Mouse (Mus musculus): ENCODE results near the gene Bfsp2. TPM values are rescaled to one million over a fixed set of nuclear protein-coding genes. Genes with fewer than 3 reads are reported as not detected.

The Bfsp2 gene
- polyA plus RNA-seq, 1 experiment from 2014 or later, result 3.7 TPM

DNA sequence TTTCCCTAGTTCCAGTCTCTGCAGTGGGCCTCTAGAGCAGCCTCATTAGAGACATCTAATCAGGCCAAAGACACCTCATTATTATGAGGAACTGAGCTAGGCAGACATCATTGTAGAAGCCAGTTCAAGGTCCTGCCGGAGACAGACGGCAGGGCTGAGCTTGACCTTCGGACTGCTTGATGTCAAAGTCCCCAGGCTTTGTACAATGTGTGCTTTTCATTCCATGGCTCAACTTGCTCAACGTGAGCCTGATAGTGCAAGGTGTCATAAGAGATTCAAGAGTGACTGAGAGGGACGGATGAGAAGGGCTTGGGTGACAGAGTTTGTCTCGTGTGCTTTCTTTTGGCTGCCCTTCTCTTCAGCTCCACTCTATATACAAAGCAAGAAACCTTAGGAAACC lies 4.8 kb downstream of the Bfsp2 start:
- H3K27ac ChIP-seq (replicated peaks; ENCODE audit: low read depth, low read length), result no peak overlapping the region
- no peaks in the 10 kb centered on the region for H3K36me3 ChIP-seq (ENCODE audit: control insufficient read depth, insufficient read depth, low read length)
- no peaks in the 10 kb centered on the region for H3K27me3 ChIP-seq (replicated peaks; ENCODE audit: control insufficient read depth, insufficient read depth, low read length)
- H3K4me1 ChIP-seq (ENCODE audit: control insufficient read depth, insufficient read depth, low read length), result peaks cover 18% of the 10 kb centered on the region; the same call in 1 of the 2 replicates
- no peak overlapping the region for H3K4me2 ChIP-seq (ENCODE audit: low read depth, low read length)
- no peaks in the 10 kb centered on the region for H3K9me3 ChIP-seq (ENCODE audit: control insufficient read depth, low read length)
- ATAC-seq (ENCODE audit: low read depth), result no peak
- H3K4me3 ChIP-seq (ENCODE audit: low read depth, low read length), result no peak overlapping the region
- DNase-seq (ENCODE audit: low spot score), result no peak
- no peak overlapping the region for H3K9ac ChIP-seq (ENCODE audit: low read depth, low read length)
- 77% methylated on average over 6 of the region's 6 CpGs for WGBS

DNA sequence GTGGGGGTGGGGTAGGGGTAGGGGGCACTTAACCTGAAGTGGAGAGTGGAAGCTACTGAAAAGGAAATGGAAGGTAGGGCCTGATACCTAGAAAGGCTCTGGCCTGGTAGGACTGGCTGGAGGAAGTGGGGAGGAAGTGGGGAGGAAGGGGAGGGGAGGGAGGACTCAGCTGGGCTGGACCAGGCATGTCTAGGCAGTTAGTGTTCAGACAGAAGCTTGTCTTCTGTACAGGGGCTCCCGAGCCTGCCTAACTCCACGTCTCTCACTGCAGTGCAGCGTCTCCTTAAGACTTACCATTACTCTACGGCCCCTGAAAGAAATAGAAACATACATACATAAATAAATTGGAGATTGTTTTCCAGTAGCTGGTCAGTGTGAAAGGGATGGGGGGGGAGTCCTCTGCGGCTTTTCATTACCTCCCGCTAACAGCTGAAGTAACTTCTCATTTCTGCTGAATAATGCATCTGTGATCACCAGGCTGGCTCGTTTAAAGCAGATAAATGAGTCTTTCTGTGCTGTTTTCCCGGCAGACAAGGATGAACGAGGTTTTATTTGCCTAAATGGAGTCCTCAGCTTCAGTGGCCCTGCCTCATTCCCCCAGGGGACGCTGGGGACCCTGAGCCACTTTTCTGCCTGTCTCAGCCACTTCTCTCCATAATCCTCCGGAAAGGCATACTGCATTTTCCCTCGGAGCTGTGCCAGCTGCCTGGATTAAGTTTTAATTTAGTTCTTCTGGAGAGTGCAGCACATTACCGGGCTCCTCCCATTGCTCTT lies 6.1 kb downstream of the Bfsp2 start:
- peak; percentile 84 for DNase-seq (ENCODE audit: low spot score)
- 12% methylated on average over 13 of the region's 13 CpGs for WGBS
- Histone ChIP-seq H3K4me1 (ENCODE audit: control insufficient read depth, insufficient read depth, low read length) (peaks cover 17% of the 10 kb centered on the region; the same call in 1 of the 2 replicates), H3K27me3 (replicated peaks; ENCODE audit: control insufficient read depth, insufficient read depth, low read length) (no peaks in the 10 kb centered on the region), H3K4me2 (ENCODE audit: low read depth, low read length) (peak overlapping the region; percentile 37), H3K36me3 (ENCODE audit: control insufficient read depth, insufficient read depth, low read length) (no peaks in the 10 kb centered on the region), H3K27ac (replicated peaks; ENCODE audit: low read depth, low read length) (no peak overlapping the region), H3K4me3 (ENCODE audit: low read depth, low read length) (no peak overlapping the region), H3K9ac (ENCODE audit: low read depth, low read length) (no peak overlapping the region), H3K9me3 (ENCODE audit: control insufficient read depth, low read length) (no peaks in the 10 kb centered on the region)
- peak; percentile 61 for ATAC-seq (ENCODE audit: low read depth)

DNA sequence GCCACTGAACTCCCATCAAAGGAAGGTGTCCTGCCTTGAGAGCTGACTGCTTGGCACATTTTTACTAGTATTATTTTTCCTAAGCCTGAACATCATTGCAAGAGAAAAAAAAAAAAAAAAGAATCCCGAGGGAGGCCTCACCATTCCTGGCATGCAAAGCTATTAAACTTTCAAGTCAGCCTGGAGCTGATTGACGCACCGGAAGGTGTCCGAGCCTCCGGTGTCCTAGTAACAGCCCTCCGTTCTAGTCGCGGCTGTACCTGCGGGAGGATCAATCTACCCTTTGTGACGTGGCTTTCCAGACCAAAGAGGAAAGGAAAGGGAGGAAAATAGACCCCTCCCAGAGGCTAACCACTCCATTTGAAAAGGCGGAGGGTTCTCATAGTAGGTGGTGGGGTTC lies 8.4 kb downstream of the Bfsp2 start:
- DNase-seq (ENCODE audit: low spot score) (peak; percentile 23), ATAC-seq (ENCODE audit: low read depth) (no peak)
- H3K27me3 ChIP-seq (replicated peaks; ENCODE audit: control insufficient read depth, insufficient read depth, low read length), result no peaks in the 10 kb centered on the region
- 15% methylated on average over 11 of the region's 11 CpGs for WGBS
- H3K36me3 ChIP-seq (ENCODE audit: control insufficient read depth, insufficient read depth, low read length), result no peaks in the 10 kb centered on the region
- no peaks in the 10 kb centered on the region for H3K9me3 ChIP-seq (ENCODE audit: control insufficient read depth, low read length)
- H3K27ac ChIP-seq (replicated peaks; ENCODE audit: low read depth, low read length), result no peak overlapping the region
- H3K9ac ChIP-seq (ENCODE audit: low read depth, low read length), result peak overlapping the region; percentile 27; the same call in 1 of the 2 replicates
- H3K4me3 ChIP-seq (ENCODE audit: low read depth, low read length), result no peak overlapping the region
- peak overlapping the region; percentile 37 for H3K4me2 ChIP-seq (ENCODE audit: low read depth, low read length)
- H3K4me1 ChIP-seq (ENCODE audit: control insufficient read depth, insufficient read depth, low read length), result peaks cover 17% of the 10 kb centered on the region; the same call in 1 of the 2 replicates

DNA sequence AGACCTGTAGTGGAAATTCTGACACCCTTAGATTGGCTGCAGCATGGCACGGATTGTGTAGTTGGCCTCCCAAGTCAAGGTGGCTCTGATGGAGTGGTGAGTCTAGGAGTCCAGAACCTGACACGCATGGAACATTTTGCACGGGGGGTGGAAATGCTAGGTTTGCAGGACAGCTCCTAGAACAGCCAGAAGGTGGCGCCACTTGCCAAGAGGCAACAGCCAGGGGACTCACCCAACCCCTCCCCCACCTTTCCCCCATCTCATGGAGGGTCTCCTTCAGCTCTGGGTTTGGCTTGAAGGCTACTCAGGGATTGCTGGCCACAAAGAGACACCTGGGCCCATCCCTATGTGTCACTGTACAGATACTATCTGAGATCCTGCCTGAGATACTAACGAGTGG lies 10.7 kb downstream of the Bfsp2 start:
- Histone ChIP-seq H3K9me3 (ENCODE audit: control insufficient read depth, low read length) (no peaks in the 10 kb centered on the region), H3K4me2 (ENCODE audit: low read depth, low read length) (no peak overlapping the region), H3K9ac (ENCODE audit: low read depth, low read length) (no peak overlapping the region), H3K27me3 (replicated peaks; ENCODE audit: control insufficient read depth, insufficient read depth, low read length) (no peaks in the 10 kb centered on the region), H3K36me3 (ENCODE audit: control insufficient read depth, insufficient read depth, low read length) (no peaks in the 10 kb centered on the region), H3K4me3 (ENCODE audit: low read depth, low read length) (no peak overlapping the region), H3K27ac (replicated peaks; ENCODE audit: low read depth, low read length) (no peak overlapping the region), H3K4me1 (ENCODE audit: control insufficient read depth, insufficient read depth, low read length) (peaks cover 17% of the 10 kb centered on the region; the same call in 1 of the 2 replicates)
- DNase-seq (ENCODE audit: low spot score), result no peak
- no peak for ATAC-seq (ENCODE audit: low read depth)
- WGBS, result 60% methylated on average over 5 of the region's 5 CpGs

DNA sequence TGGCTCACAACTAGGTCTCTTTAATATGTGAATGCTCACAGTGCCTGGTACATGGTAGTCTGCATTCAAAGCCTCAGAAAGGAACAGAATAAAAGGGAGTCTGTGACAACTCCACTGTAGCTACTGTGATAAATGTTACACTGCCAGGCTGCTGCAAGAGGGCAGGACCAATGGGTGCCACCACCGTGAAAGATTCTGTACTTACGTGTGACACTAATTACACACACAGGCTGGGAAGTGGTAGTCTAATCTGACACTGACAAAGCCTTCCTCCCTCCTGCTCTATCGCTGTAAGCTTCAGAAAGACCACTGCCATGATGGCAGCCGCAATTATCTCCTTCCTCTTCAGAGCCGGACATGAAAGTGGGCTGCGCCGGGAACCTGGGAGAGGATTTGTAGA lies 11.3 kb downstream of the Bfsp2 start:
- Histone ChIP-seq H3K27me3 (replicated peaks; ENCODE audit: control insufficient read depth, insufficient read depth, low read length) (no peaks in the 10 kb centered on the region), H3K4me2 (ENCODE audit: low read depth, low read length) (no peak overlapping the region), H3K9me3 (ENCODE audit: control insufficient read depth, low read length) (no peaks in the 10 kb centered on the region), H3K36me3 (ENCODE audit: control insufficient read depth, insufficient read depth, low read length) (no peaks in the 10 kb centered on the region), H3K4me1 (ENCODE audit: control insufficient read depth, insufficient read depth, low read length) (peaks cover 12% of the 10 kb centered on the region; the same call in 1 of the 2 replicates), H3K27ac (replicated peaks; ENCODE audit: low read depth, low read length) (no peak overlapping the region), H3K4me3 (ENCODE audit: low read depth, low read length) (no peak overlapping the region), H3K9ac (ENCODE audit: low read depth, low read length) (no peak overlapping the region)
- ATAC-seq (ENCODE audit: low read depth), result no peak
- WGBS, result 82% methylated on average over 7 of the region's 7 CpGs
- no peak for DNase-seq (ENCODE audit: low spot score)

GRCm38 (mm10) chr9:103465711-103466220 lies 14.5 kb downstream of the Bfsp2 start:
- no peak overlapping the region for H3K4me3 ChIP-seq (ENCODE audit: low read depth, low read length)
- no peaks in the 10 kb centered on the region for H3K36me3 ChIP-seq (ENCODE audit: control insufficient read depth, insufficient read depth, low read length)
- no peaks in the 10 kb centered on the region for H3K9me3 ChIP-seq (ENCODE audit: control insufficient read depth, low read length)
- H3K4me2 ChIP-seq (ENCODE audit: low read depth, low read length), result no peak overlapping the region
- no peak overlapping the region for H3K27ac ChIP-seq (replicated peaks; ENCODE audit: low read depth, low read length)
- DNase-seq (ENCODE audit: low spot score) (peak; percentile 73), ATAC-seq (ENCODE audit: low read depth) (peak; percentile 61)
- peaks cover under 1% of the 10 kb centered on the region; the same call in 1 of the 2 replicates for H3K4me1 ChIP-seq (ENCODE audit: control insufficient read depth, insufficient read depth, low read length)
- WGBS, result 52% methylated on average over 13 of the region's 13 CpGs
- no peaks in the 10 kb centered on the region for H3K27me3 ChIP-seq (replicated peaks; ENCODE audit: control insufficient read depth, insufficient read depth, low read length)
- H3K9ac ChIP-seq (ENCODE audit: low read depth, low read length), result no peak overlapping the region

- Histone ChIP-seq H3K4me1 (ENCODE audit: control insufficient read depth, insufficient read depth, low read length) (no peaks in the 10 kb centered on the region; the same call in 1 of the 2 replicates), H3K27ac (replicated peaks; ENCODE audit: low read depth, low read length) (no peak overlapping the region), H3K27me3 (replicated peaks; ENCODE audit: control insufficient read depth, insufficient read depth, low read length) (no peaks in the 10 kb centered on the region), H3K36me3 (ENCODE audit: control insufficient read depth, insufficient read depth, low read length) (no peaks in the 10 kb centered on the region), H3K9me3 (ENCODE audit: control insufficient read depth, low read length) (no peaks in the 10 kb centered on the region), H3K4me2 (ENCODE audit: low read depth, low read length) (no peak overlapping the region), H3K9ac (ENCODE audit: low read depth, low read length) (no peak overlapping the region), H3K4me3 (ENCODE audit: low read depth, low read length) (no peak overlapping the region)
- DNase-seq (ENCODE audit: low spot score), result no peak
- WGBS, result 21% methylated on average over 1 of the region's 1 CpGs
- ATAC-seq (ENCODE audit: low read depth), result no peak
These were observed 14.9 kb downstream of the Bfsp2 start for GRCm38 (mm10) chr9:103465293-103465692.

GRCm38 (mm10) chr9:103463833-103464232 lies 16.4 kb downstream of the Bfsp2 start:
- Histone ChIP-seq H3K4me2 (ENCODE audit: low read depth, low read length) (no peak overlapping the region), H3K27ac (replicated peaks; ENCODE audit: low read depth, low read length) (no peak overlapping the region), H3K36me3 (ENCODE audit: control insufficient read depth, insufficient read depth, low read length) (no peaks in the 10 kb centered on the region), H3K4me1 (ENCODE audit: control insufficient read depth, insufficient read depth, low read length) (no peaks in the 10 kb centered on the region), H3K9ac (ENCODE audit: low read depth, low read length) (no peak overlapping the region), H3K9me3 (ENCODE audit: control insufficient read depth, low read length) (no peaks in the 10 kb centered on the region), H3K27me3 (replicated peaks; ENCODE audit: control insufficient read depth, insufficient read depth, low read length) (no peaks in the 10 kb centered on the region), H3K4me3 (ENCODE audit: low read depth, low read length) (no peak overlapping the region)
- no peak for DNase-seq (ENCODE audit: low spot score)
- ATAC-seq (ENCODE audit: low read depth), result no peak
- 65% methylated on average over 6 of the region's 6 CpGs for WGBS

- ATAC-seq (ENCODE audit: low read depth) (no peak), DNase-seq (ENCODE audit: low spot score) (no peak)
- no peaks in the 10 kb centered on the region for H3K9me3 ChIP-seq (ENCODE audit: control insufficient read depth, low read length)
- no peak overlapping the region for H3K4me3 ChIP-seq (ENCODE audit: low read depth, low read length)
- H3K36me3 ChIP-seq (ENCODE audit: control insufficient read depth, insufficient read depth, low read length), result no peaks in the 10 kb centered on the region
- H3K9ac ChIP-seq (ENCODE audit: low read depth, low read length), result no peak overlapping the region
- H3K27me3 ChIP-seq (replicated peaks; ENCODE audit: control insufficient read depth, insufficient read depth, low read length), result no peaks in the 10 kb centered on the region
- H3K4me2 ChIP-seq (ENCODE audit: low read depth, low read length), result no peak overlapping the region
- WGBS, result 47% methylated on average over 2 of the region's 2 CpGs
- H3K27ac ChIP-seq (replicated peaks; ENCODE audit: low read depth, low read length), result no peak overlapping the region
- no peaks in the 10 kb centered on the region for H3K4me1 ChIP-seq (ENCODE audit: control insufficient read depth, insufficient read depth, low read length)
These were observed 20.4 kb downstream of the Bfsp2 start for GRCm38 (mm10) chr9:103459839-103460238.
